Mouse (Mus musculus) central nervous system, embryonic 14 days (tissue): Measurements from ENCODE around the gene Fam149b. TPM values are rescaled to one million over a fixed set of nuclear protein-coding genes. Genes with fewer than 3 reads are reported as not detected.

Source experiments
- polyA plus RNA-seq: library from polyadenylated mRNA; depleted of rRNA; stranded (reverse); fragments of >200 nt; gene quantifications from 2 replicates; pipeline ENCODE4 v1.2.3, GENCODE M21; 2012; rRNA removed

Fam149b gene
- polyA plus RNA-seq, result 61.3 and 65.0 TPM in 2 replicates

GRCm38 (mm10) chr14:20347991-20348541 is at the start of gene Fam149b, which contains the start of gene Ecd:
Gene Fam149b (plus strand): TSS chr14:20348162.
Gene Ecd (minus strand): TSS chr14:20348121.

GRCm38 (mm10) chr14:20388441-20389129 is 40.6 kb downstream of the Fam149b start, which contains the start of gene Dnajc9:
Gene Dnajc9 (minus strand): TSS chr14:20388910.

GRCm38 (mm10) chr14:20393205-20393913 is 45.4 kb downstream of the Fam149b start, which contains the start of gene Mrps16:
Gene Mrps16 (minus strand): TSS chr14:20393634.

Other genes starting within 250 kb of the Fam149b start
- gene Saysd1, start 209.6 kb upstream of the Fam149b start, polyA plus RNA-seq, result 9.1 and 10.4 TPM in 2 replicates
- 2.8 and 3.0 TPM in 2 replicates for gene Kcnk5, start 166.4 kb upstream of the Fam149b start, polyA plus RNA-seq
- gene Kcnk16, start 79.0 kb upstream of the Fam149b start, polyA plus RNA-seq, result not detected in 2 replicates
- gene Nudt13, start 53.5 kb upstream of the Fam149b start, polyA plus RNA-seq, result 18.7 and 19.8 TPM in 2 replicates
- gene Ecd, start within 50 bp of the Fam149b start, polyA plus RNA-seq, result 33.1 and 33.5 TPM in 2 replicates
- gene Dnajc9, start 40.7 kb downstream of the Fam149b start, polyA plus RNA-seq, result 126 and 146 TPM in 2 replicates
- 44.0 and 48.8 TPM in 2 replicates for gene Mrps16, start 45.5 kb downstream of the Fam149b start, polyA plus RNA-seq
- 0.69 and 1.2 TPM in 2 replicates for gene Cfap70, start 104.1 kb downstream of the Fam149b start, polyA plus RNA-seq
- 19.0 and 28.1 TPM in 2 replicates for gene Anxa7, start 132.0 kb downstream of the Fam149b start, polyA plus RNA-seq
- gene Mss51, start 148.7 kb downstream of the Fam149b start, polyA plus RNA-seq, result 2.2 and 2.3 TPM in 2 replicates
- 116 and 117 TPM in 2 replicates for gene Ppp3cb, start 198.4 kb downstream of the Fam149b start, polyA plus RNA-seq